Mouse (Mus musculus) lung, embryonic 14.5 days (tissue): Measurements from ENCODE around the gene Hba-a2. TPM values are rescaled to one million over a fixed set of nuclear protein-coding genes. Genes with fewer than 3 reads are reported as not detected.
"Not testable (repeated sequence)": the region's sequence is repeated elsewhere in the genome, so short reads cannot be mapped to it uniquely, and the experiment has no call there.

Source experiments
- ATAC-seq: fragments of 200-750 bp; cut with Nextera tagmentation; 2 replicates; pipeline ENCODE4 v1.8.0; 2017; ENCODE audit warnings: mild to moderate bottlenecking, moderate TSS enrichment, moderate library complexity; ENCODE audit not compliant: insufficient read depth
- DNase-seq: peaks from one replicate; pipeline ENCODE4 v3.0.0-alpha.2; 2015
- H3K27ac ChIP-seq: fragments of 300-500 bp; sonication (generic); 2 replicates; pipeline ENCODE4 v1.5.1; 2014; ENCODE audit warnings: low read depth, mild to moderate bottlenecking, moderate library complexity
- H3K27me3 ChIP-seq: fragments of 300-500 bp; sonication (generic); 2 replicates; pipeline ENCODE4 v1.6.1; 2014; ENCODE audit warnings: low read length, control low read depth; ENCODE audit not compliant: insufficient read depth
- H3K36me3 ChIP-seq: fragments of 300-500 bp; sonication (generic); 2 replicates; pipeline ENCODE4 v1.6.1; 2014; ENCODE audit warnings: control low read depth; ENCODE audit not compliant: insufficient read depth
- H3K4me1 ChIP-seq: fragments of 300-500 bp; sonication (generic); 2 replicates; pipeline ENCODE4 v1.6.1; 2014; ENCODE audit warnings: antibody characterized with exemption, control low read depth; ENCODE audit not compliant: insufficient read depth
- H3K4me2 ChIP-seq: fragments of 300-500 bp; sonication (generic); 2 replicates; pipeline ENCODE4 v1.6.1; 2014; ENCODE audit warnings: mild to moderate bottlenecking
- H3K4me3 ChIP-seq: fragments of 300-500 bp; sonication (generic); 2 replicates; pipeline ENCODE4 v1.5.1; 2014; ENCODE audit warnings: low read depth, low read length
- H3K9ac ChIP-seq: fragments of 300-500 bp; sonication (generic); 2 replicates; pipeline ENCODE4 v1.6.1; 2014
- H3K9me3 ChIP-seq: fragments of 300-500 bp; sonication (generic); 2 replicates; pipeline ENCODE4 v1.6.1; 2016; ENCODE audit warnings: low read depth, low read length, control low read depth
- CTCF ChIP-seq: IDR thresholded peaks from 2 replicates; pipeline ENCODE4 v1.5.1; 2016; ENCODE audit warnings: antibody characterized with exemption, low read depth
- WGBS: fragments of 180-500 bp; shearing (Covaris S2); extraction: QIAGEN DNeasy Blood & Tissue Kit; methylation state at CpG from one replicate; pipeline ENCODE4 v1.1.7; 2014; 5-methylcytosine and 5-hydroxymethylcytosine counted together
- polyA plus RNA-seq: library from polyadenylated mRNA; unstranded; fragments of >200 nt; fragmentation: Nextera tagmentation; extraction: Ambion mirVana; gene quantifications from 2 replicates; pipeline ENCODE4 v1.2.1, GENCODE M21; 2014

Gene Hba-a2
- 11,972 and 11,979 TPM in 2 replicates for polyA plus RNA-seq

DNA sequence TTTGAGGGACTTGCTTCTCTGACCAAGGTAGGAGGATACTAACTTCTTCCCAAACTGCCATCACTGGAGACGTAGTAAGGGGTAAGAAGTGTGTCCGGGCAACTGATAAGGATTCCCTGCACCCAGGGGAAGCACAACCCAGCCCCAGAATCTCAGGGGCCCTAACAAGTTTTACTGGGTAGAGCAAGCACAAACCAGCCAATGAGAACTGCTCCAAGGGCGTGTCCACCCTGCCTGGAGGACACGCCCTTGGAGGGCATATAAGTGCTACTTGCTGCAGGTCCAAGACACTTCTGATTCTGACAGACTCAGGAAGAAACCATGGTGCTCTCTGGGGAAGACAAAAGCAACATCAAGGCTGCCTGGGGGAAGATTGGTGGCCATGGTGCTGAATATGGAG is at the start of gene Hba-a2:
Gene Hba-a2 (plus strand): TSS at position 287 of the 400 bp plus-strand sequence.
- peak; percentile 51; the same call in 1 of the 2 replicates for ATAC-seq
- H3K9me3 ChIP-seq, H3K27ac ChIP-seq, H3K4me3 ChIP-seq, H3K9ac ChIP-seq, H3K4me1 ChIP-seq, DNase-seq, H3K4me2 ChIP-seq, H3K36me3 ChIP-seq, H3K27me3 ChIP-seq: not testable (repeated sequence)
- no CpG with 5 or more reads among the region's 4 CpGs for WGBS

- Histone ChIP-seq H3K4me3 (no peak overlapping the region), H3K27me3 (no peaks in the 10 kb centered on the region), H3K9me3 (no peaks in the 10 kb centered on the region), H3K4me1 (no peaks in the 10 kb centered on the region), H3K36me3 (peaks cover 71% of the 10 kb centered on the region), H3K4me2 (no peak overlapping the region), H3K27ac (0 out of 2 replicates have a peak overlapping the region, but pooled peaks have one; percentile 20), H3K9ac (no peak overlapping the region; the same call in 1 of the 2 replicates)
- peak; percentile 21; the same call in 1 of the 2 replicates for TF ChIP-seq CTCF
- no peak for ATAC-seq
- no peak for DNase-seq
These were observed 49.2 kb upstream of the Hba-a2 start for GRCm38 (mm10) chr11:32247068-32247467.

- ATAC-seq = no peak
- Histone ChIP-seq H3K9me3 (no peaks in the 10 kb centered on the region), H3K36me3 (peaks cover 76% of the 10 kb centered on the region), H3K27me3 (no peaks in the 10 kb centered on the region), H3K4me2 (no peak overlapping the region), H3K9ac (no peak overlapping the region), H3K27ac (no peak overlapping the region), H3K4me1 (no peaks in the 10 kb centered on the region), H3K4me3 (no peak overlapping the region)
- DNase-seq = no peak
- TF ChIP-seq CTCF = no peak
- 75% methylated on average over 3 of the region's 3 CpGs for WGBS
These were observed 47.9 kb upstream of the Hba-a2 start for GRCm38 (mm10) chr11:32248350-32248749.

DNA sequence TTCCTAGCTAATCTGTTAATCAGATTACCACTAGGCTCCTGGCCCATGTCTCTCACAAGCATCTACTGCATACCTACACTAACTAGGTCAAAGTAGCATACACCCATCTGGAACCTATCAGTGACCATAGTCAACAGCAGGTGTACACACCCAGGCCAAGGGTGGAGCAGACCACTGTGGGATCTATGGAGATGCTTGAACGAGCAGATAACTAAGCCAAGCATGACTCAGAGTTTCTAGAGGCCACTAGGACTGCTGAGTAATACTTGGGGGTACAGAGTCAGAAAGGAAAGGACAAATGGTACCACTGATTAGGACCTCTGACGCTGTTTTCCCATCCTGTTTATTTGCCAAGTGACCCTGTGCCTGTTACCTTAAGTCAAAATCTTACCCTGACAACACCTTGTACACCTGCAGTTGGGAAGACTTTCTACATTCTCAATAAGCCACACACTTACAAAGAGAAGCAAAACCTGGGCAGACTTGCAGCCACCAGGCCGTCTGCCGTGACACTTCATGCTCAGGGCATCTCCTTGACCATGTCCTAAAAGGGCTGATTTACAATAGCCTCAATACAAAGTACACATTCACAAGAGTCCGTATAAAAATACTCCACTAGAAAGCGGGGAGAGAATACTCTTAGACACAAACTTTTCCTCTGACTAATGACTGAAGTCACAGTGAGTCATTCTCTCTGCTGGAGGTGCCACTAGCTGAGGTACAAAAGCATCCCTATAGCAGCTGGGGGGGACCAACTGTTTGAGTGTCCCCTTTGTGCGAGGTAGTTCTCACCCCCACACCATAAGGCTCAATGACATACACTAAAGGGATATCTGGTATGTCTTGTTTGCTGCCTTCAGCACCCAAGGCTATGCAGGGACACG is 45.2 kb upstream of the Hba-a2 start:
- no peak for TF ChIP-seq CTCF
- no peaks in the 10 kb centered on the region for H3K9me3 ChIP-seq
- ATAC-seq (peak; percentile 58), DNase-seq (no peak)
- no peak overlapping the region for H3K4me3 ChIP-seq
- no peak overlapping the region for H3K4me2 ChIP-seq
- H3K36me3 ChIP-seq = peaks cover 65% of the 10 kb centered on the region
- no peaks in the 10 kb centered on the region for H3K4me1 ChIP-seq
- H3K27me3 ChIP-seq = no peaks in the 10 kb centered on the region
- WGBS = 80% methylated on average over 8 of the region's 8 CpGs
- H3K27ac ChIP-seq = no peak overlapping the region
- no peak overlapping the region for H3K9ac ChIP-seq

GRCm38 (mm10) chr11:32253121-32253520 is 43.2 kb upstream of the Hba-a2 start:
- Histone ChIP-seq H3K36me3 (peaks cover 49% of the 10 kb centered on the region), H3K27me3 (no peaks in the 10 kb centered on the region), H3K27ac (no peak overlapping the region), H3K4me2 (no peak overlapping the region), H3K4me3 (no peak overlapping the region), H3K9ac (no peak overlapping the region), H3K9me3 (no peaks in the 10 kb centered on the region), H3K4me1 (no peaks in the 10 kb centered on the region)
- DNase-seq = no peak
- 96% methylated on average over 1 of the region's 1 CpGs for WGBS
- ATAC-seq = no peak
- no peak for TF ChIP-seq CTCF

DNA sequence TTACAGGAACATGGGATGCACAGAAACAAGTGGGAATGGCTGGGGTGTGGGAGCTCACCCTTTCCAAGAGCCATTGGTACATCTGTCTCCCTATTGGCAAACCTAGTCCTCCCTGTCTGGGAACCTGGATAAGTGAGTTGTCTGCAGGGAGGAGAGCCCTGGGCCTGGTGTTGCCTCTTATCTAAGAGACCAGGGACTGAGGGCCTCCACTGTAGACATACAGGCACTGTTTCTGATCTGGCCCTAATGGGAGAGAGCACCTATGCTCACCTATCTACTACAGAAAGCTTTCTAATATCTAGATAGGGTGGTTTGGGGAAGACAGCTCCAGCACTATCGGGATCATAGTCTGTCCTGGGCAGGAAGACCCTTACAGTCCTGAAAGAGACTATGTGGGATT is 40.1 kb upstream of the Hba-a2 start:
- Histone ChIP-seq H3K36me3 (peaks cover 41% of the 10 kb centered on the region), H3K4me2 (no peak overlapping the region), H3K27me3 (no peaks in the 10 kb centered on the region), H3K9ac (no peak overlapping the region), H3K9me3 (no peaks in the 10 kb centered on the region), H3K4me3 (no peak overlapping the region), H3K4me1 (no peaks in the 10 kb centered on the region), H3K27ac (peak overlapping the region; percentile 51; the same call in 1 of the 2 replicates)
- TF ChIP-seq CTCF = no peak
- ATAC-seq = no peak; the same call in 1 of the 2 replicates
- WGBS = 89% methylated on average over 1 of the region's 1 CpGs
- no peak for DNase-seq

GRCm38 (mm10) chr11:32256566-32256965 is 39.7 kb upstream of the Hba-a2 start:
- DNase-seq (no peak), ATAC-seq (no peak)
- 82% methylated on average over 3 of the region's 3 CpGs for WGBS
- Histone ChIP-seq H3K9ac (no peak overlapping the region), H3K27ac (peak overlapping the region; percentile 51), H3K36me3 (peaks cover 43% of the 10 kb centered on the region), H3K9me3 (no peaks in the 10 kb centered on the region), H3K4me1 (no peaks in the 10 kb centered on the region), H3K4me2 (no peak overlapping the region), H3K27me3 (no peaks in the 10 kb centered on the region), H3K4me3 (no peak overlapping the region)
- TF ChIP-seq CTCF = no peak
